In genomic region chr8:61499035-61499434, GRCm38 (mm10) we compare ENCODE assay signal across 8 mouse cellular contexts. TPM values are rescaled to one million over a fixed set of nuclear protein-coding genes. Genes with fewer than 3 reads are reported as not detected.
DNase-seq lines count a peak whose midpoint lies in the region; ATAC-seq lines count a peak whose summit lies in the region.

No protein-coding gene starts in this region.

- no peak overlapping the region for H3K27ac ChIP-seq in hindbrain, embryonic 13.5 days
- H3K27ac ChIP-seq in hindbrain, embryonic 10.5 days: no peak overlapping the region
- H3K27ac ChIP-seq in forebrain, embryonic 16.5 days (ENCODE audit: low read length): no peak overlapping the region

- H3K4me1 ChIP-seq in hindbrain, embryonic 13.5 days (replicated peaks): no peaks in the 10 kb centered on the region
- no peaks in the 10 kb centered on the region for H3K4me1 ChIP-seq in hindbrain, embryonic 10.5 days (replicated peaks)
- H3K4me1 ChIP-seq in forebrain, embryonic 16.5 days (replicated peaks; ENCODE audit: control insufficient read depth, insufficient read depth, low read length): no peaks in the 10 kb centered on the region

- ATAC-seq in hindbrain, embryonic 13.5 days (ENCODE audit: low FRiP score): peak; percentile 54; the same call in 1 of the 2 replicates
- ATAC-seq in forebrain, embryonic 16.5 days: peak; percentile 40; the same call in 1 of the 2 replicates

- WGBS in hindbrain, embryonic 13.5 days: 67% methylated on average over 4 of the region's 4 CpGs
- 65% methylated on average over 4 of the region's 4 CpGs for WGBS in hindbrain, embryonic 10.5 days
- WGBS in forebrain, embryonic 16.5 days: 58% methylated on average over 4 of the region's 4 CpGs

- H3K4me2 ChIP-seq in hindbrain, embryonic 13.5 days: no peak overlapping the region
- H3K4me2 ChIP-seq in forebrain, embryonic 16.5 days (ENCODE audit: low read length): no peak overlapping the region

- DNase-seq in hindbrain, embryonic 10.5 days (ENCODE audit: low spot score): no peak
- peak; percentile 77 for DNase-seq in MN1 (ENCODE audit: low spot score)
- peak; percentile 36 for DNase-seq in lung, postnatal 25 days (ENCODE audit: low spot score)
- no peak for DNase-seq in left cerebral cortex, postnatal 10 days (ENCODE audit: extremely low spot score in 1 of 2, low spot score in 2 of 2)
- no peak for DNase-seq in T-cell, adult 2 months (ENCODE audit: low spot score)
- no peak for DNase-seq in gastrocnemius, adult 18-20 months (ENCODE audit: low spot score)

- no peaks in the 10 kb centered on the region for H3K27me3 ChIP-seq in hindbrain, embryonic 13.5 days
- no peaks in the 10 kb centered on the region for H3K27me3 ChIP-seq in hindbrain, embryonic 10.5 days (ENCODE audit: insufficient read depth, poor library complexity, severe bottlenecking)
- no peaks in the 10 kb centered on the region for H3K27me3 ChIP-seq in forebrain, embryonic 16.5 days (replicated peaks; ENCODE audit: control insufficient read depth, insufficient read depth, low read length)

- H3K36me3 ChIP-seq in hindbrain, embryonic 13.5 days: peaks cover 19% of the 10 kb centered on the region; the same call in 1 of the 2 replicates
- peaks cover 39% of the 10 kb centered on the region for H3K36me3 ChIP-seq in hindbrain, embryonic 10.5 days
- no peaks in the 10 kb centered on the region for H3K36me3 ChIP-seq in forebrain, embryonic 16.5 days (ENCODE audit: control insufficient read depth, insufficient read depth)

- H3K9me3 ChIP-seq in hindbrain, embryonic 13.5 days: no peaks in the 10 kb centered on the region
- no peaks in the 10 kb centered on the region for H3K9me3 ChIP-seq in hindbrain, embryonic 10.5 days
- H3K9me3 ChIP-seq in forebrain, embryonic 16.5 days (ENCODE audit: control insufficient read depth, low read length): no peaks in the 10 kb centered on the region

- H3K4me3 ChIP-seq in hindbrain, embryonic 13.5 days: no peak overlapping the region
- H3K4me3 ChIP-seq in hindbrain, embryonic 10.5 days: no peak overlapping the region
- H3K4me3 ChIP-seq in forebrain, embryonic 16.5 days (replicated peaks; ENCODE audit: low read length): no peak overlapping the region

- H3K9ac ChIP-seq in hindbrain, embryonic 13.5 days: no peak overlapping the region
- H3K9ac ChIP-seq in forebrain, embryonic 16.5 days (replicated peaks; ENCODE audit: low read depth, low read length): no peak overlapping the region

- intact Hi-C loops in left cerebral cortex, postnatal 10 days (cut with DNase I): no loop called here

RNA-seq across cellular contexts. Expression of gene Cbr4, which starts 11.5 kb away (rescaled TPM):
- polyA plus RNA-seq in hindbrain, embryonic 13.5 days (2015; fragmentation: Nextera tagmentation; extraction: Ambion mirVana): 21.7 and 23.0 TPM in 2 replicates
- polyA plus RNA-seq in hindbrain, embryonic 10.5 days (2016; fragmentation: Nextera tagmentation; extraction: Ambion mirVana): 23.8 and 27.1 TPM in 2 replicates
- 19.6 and 22.1 TPM in 2 replicates for polyA plus RNA-seq in forebrain, embryonic 16.5 days (2015; fragmentation: Nextera tagmentation; extraction: Ambion mirVana)
- total RNA-seq in left cerebral cortex, postnatal 10 days (2021): 10 to 100 TPM; 19.5 to 19.8 TPM
- 10 to 100 TPM; 38.2 to 38.7 TPM for total RNA-seq in gastrocnemius, adult 18-20 months (2021)

Comparison
In these comparisons a context has a peak if more than half of its experiments do, and no peak if none do; other contexts are left out.
1. DNase-seq: peak in MN1 (single experiment) and lung, postnatal 25 days (single experiment); none in hindbrain, embryonic 10.5 days (single experiment), left cerebral cortex, postnatal 10 days (0 of 2), T-cell, adult 2 months (single experiment) and gastrocnemius, adult 18-20 months (single experiment).